In the genomic region with DNA sequence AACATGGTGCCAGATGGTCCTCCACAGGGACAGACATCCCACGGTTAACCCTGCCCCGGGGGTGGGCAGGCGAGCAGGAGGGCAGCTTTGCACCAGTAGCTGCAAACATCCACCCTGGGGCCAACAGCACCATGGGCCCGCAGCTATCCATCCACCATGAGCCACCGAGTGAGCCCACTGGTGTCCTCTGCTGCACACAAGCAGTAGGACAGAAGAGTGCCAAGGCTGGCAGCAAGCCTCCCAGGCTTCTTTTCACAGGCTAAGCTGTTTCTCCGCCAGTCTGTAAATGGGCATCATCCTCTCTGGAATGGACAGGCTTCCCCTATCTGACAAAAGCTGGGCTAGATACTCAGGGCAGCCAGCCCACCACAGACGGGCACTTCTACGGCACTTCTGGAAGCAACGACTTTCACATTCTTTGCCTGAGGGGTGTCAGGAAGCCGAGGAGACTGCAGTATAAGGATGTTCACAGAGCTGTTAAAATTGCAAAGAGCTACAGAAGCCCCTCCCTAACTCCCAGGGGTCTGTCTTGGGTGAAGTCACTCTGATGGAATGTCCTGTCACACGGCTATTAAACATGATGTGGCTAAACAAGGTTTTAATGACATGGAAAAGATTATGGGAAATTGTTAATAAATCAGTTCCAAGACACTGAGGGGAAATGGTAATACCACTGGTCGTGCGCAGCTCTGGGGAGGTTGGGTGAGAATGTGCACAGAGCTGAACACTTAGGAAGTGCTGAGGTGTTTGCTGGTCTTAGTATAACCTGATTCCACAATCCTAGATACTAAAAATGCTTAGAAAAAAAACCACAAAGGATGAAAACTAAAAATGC, we compare ENCODE assay signal across 10 mouse cellular contexts. TPM values are rescaled to one million over a fixed set of nuclear protein-coding genes. Genes with fewer than 3 reads are reported as not detected.
DNase-seq lines count a peak whose midpoint lies in the region; ATAC-seq lines count a peak whose summit lies in the region.
"Had no signal": no experiment of that assay in that cellular context is flagged by ENCODE, and none has a peak within 500 bp of the region (broad histone marks: within the 10 kb centered on the region; RNA-seq: fewer than 3 reads in every experiment).

No protein-coding gene starts in this region.

- 42% methylated on average over 13 of the region's 13 CpGs for WGBS in hindbrain, embryonic 16.5 days

- no peaks in the 10 kb centered on the region for H3K4me1 ChIP-seq in hindbrain, embryonic 16.5 days (ENCODE audit: control insufficient read depth, insufficient read depth, low read depth, low read length)

- no peak overlapping the region for H3K9ac ChIP-seq in hindbrain, embryonic 16.5 days (ENCODE audit: low read depth, low read length)
- H3K9ac ChIP-seq: limb, embryonic 13.5 days; midbrain, embryonic 12.5 days had no signal

- H3K36me3 ChIP-seq in hindbrain, embryonic 16.5 days (ENCODE audit: control insufficient read depth, insufficient read depth, low read length) = peaks cover 21% of the 10 kb centered on the region; the same call in 1 of the 2 replicates

- no peak overlapping the region for H3K27ac ChIP-seq in hindbrain, embryonic 16.5 days (ENCODE audit: low read depth, low read length)
- H3K27ac ChIP-seq: limb, embryonic 13.5 days; midbrain, embryonic 12.5 days had no signal

- H3K4me2 ChIP-seq in hindbrain, embryonic 16.5 days (ENCODE audit: low read length) = no peak overlapping the region
- H3K4me2 ChIP-seq: limb, embryonic 13.5 days; midbrain, embryonic 12.5 days had no signal

- peak; percentile 63 for ATAC-seq in hindbrain, embryonic 16.5 days
- ATAC-seq in CD4-positive, CD25-positive, alpha-beta regulatory T cell, adult 4 months = no peak
- no peak for ATAC-seq in erythroblast, adult 5-6 weeks (replicated peaks; ENCODE audit: low FRiP score, poor library complexity, severe bottlenecking)

- H3K27me3 ChIP-seq in hindbrain, embryonic 16.5 days (replicated peaks; ENCODE audit: control insufficient read depth, insufficient read depth, low read length) = no peaks in the 10 kb centered on the region
- H3K27me3 ChIP-seq: limb, embryonic 13.5 days; midbrain, embryonic 12.5 days had no signal

- no peaks in the 10 kb centered on the region for H3K9me3 ChIP-seq in hindbrain, embryonic 16.5 days (ENCODE audit: control insufficient read depth, low read length)
- H3K9me3 ChIP-seq: limb, embryonic 13.5 days; midbrain, embryonic 12.5 days had no signal

- no peak overlapping the region for H3K4me3 ChIP-seq in hindbrain, embryonic 16.5 days (ENCODE audit: low read length)
- H3K4me3 ChIP-seq: limb, embryonic 13.5 days; midbrain, embryonic 12.5 days had no signal

- peak; percentile 5 for DNase-seq in gastrocnemius, postnatal 25 days
- DNase-seq in gastrocnemius, postnatal 10 days = no peak
- peak; percentile 37 to 47 for DNase-seq in right cerebral cortex, adult 2 months (ENCODE audit: low spot score in 2 of 2)
- no peak for DNase-seq in right cerebral cortex, postnatal 36 days (ENCODE audit: low spot score in 2 of 2)
- no peak for DNase-seq in heart, postnatal 4 days

RNA-seq across cellular contexts. Expression of a gene that starts 20.5 kb away (rescaled TPM):
- total RNA-seq in gastrocnemius, postnatal 25 days (2021) = 1 to 10 TPM; 1.2 to 2.1 TPM
- 1 to 10 TPM; 4.7 to 7.1 TPM for total RNA-seq in gastrocnemius, postnatal 10 days (2021)
- 3.0 and 4.1 TPM in 2 replicates for polyA plus RNA-seq in hindbrain, embryonic 16.5 days (2015; fragmentation: Nextera tagmentation; extraction: Ambion mirVana)
- not detected for polyA plus RNA-seq in CD4-positive, CD25-positive, alpha-beta regulatory T cell, adult 4 months (2017; shearing (Covaris generic))
- not detected in 2 replicates for total RNA-seq in erythroblast, adult 5-6 weeks (2015; ENCODE audit: low replicate concordance)
- total RNA-seq in erythroblast, adult 5-6 weeks (2017; ENCODE audit: low replicate concordance) = not detected in 2 replicates
- total RNA-seq in heart, postnatal 4 days (2021) = 1 to 10 TPM; 5.1 to 5.5 TPM

RNA-seq across cellular contexts. Expression of a gene that starts 45.0 kb away (rescaled TPM):
- under 1 TPM; 0.05 to 0.26 TPM for total RNA-seq in gastrocnemius, postnatal 25 days (2021)
- under 1 TPM; 0.47 to 0.54 TPM for total RNA-seq in gastrocnemius, postnatal 10 days (2021)
- polyA plus RNA-seq in hindbrain, embryonic 16.5 days (2015; fragmentation: Nextera tagmentation; extraction: Ambion mirVana) = 11.0 and 13.3 TPM in 2 replicates
- polyA plus RNA-seq in CD4-positive, CD25-positive, alpha-beta regulatory T cell, adult 4 months (2017; shearing (Covaris generic)) = under 1 TPM in 1 of 2 experiments, not detected in 1; 0.32 TPM
- not detected in 2 replicates for total RNA-seq in erythroblast, adult 5-6 weeks (2015; ENCODE audit: low replicate concordance)
- 0.17 and 1.3 TPM in 2 replicates for total RNA-seq in erythroblast, adult 5-6 weeks (2017; ENCODE audit: low replicate concordance)
- under 1 TPM in 1 of 2 experiments, not detected in 1; 0.19 TPM for total RNA-seq in heart, postnatal 4 days (2021)

RNA-seq across cellular contexts. Expression of a gene that starts 55.0 kb away (rescaled TPM):
- total RNA-seq in gastrocnemius, postnatal 25 days (2021) = under 1 TPM; 0.16 to 0.20 TPM
- under 1 TPM; 0.72 to 0.73 TPM for total RNA-seq in gastrocnemius, postnatal 10 days (2021)
- 0.97 and 1.1 TPM in 2 replicates for polyA plus RNA-seq in hindbrain, embryonic 16.5 days (2015; fragmentation: Nextera tagmentation; extraction: Ambion mirVana)
- 1 to 10 TPM; 5.3 to 8.7 TPM for polyA plus RNA-seq in CD4-positive, CD25-positive, alpha-beta regulatory T cell, adult 4 months (2017; shearing (Covaris generic))
- total RNA-seq in erythroblast, adult 5-6 weeks (2015; ENCODE audit: low replicate concordance) = not detected in 2 replicates
- not detected in 2 replicates for total RNA-seq in erythroblast, adult 5-6 weeks (2017; ENCODE audit: low replicate concordance)
- total RNA-seq in heart, postnatal 4 days (2021) = 1 to 10 TPM in 1 of 2 experiments, under 1 TPM in 1; 0.83 to 1.4 TPM

Comparison
In these comparisons a context has a peak if more than half of its experiments do, and no peak if none do; other contexts are left out.
1. DNase-seq: peak in gastrocnemius, postnatal 25 days (single experiment) and right cerebral cortex, adult 2 months (2 of 2); none in gastrocnemius, postnatal 10 days (single experiment), right cerebral cortex, postnatal 36 days (0 of 2) and heart, postnatal 4 days (single experiment).